Mouse (Mus musculus): Measurements from ENCODE around the gene Ctnna3.

GRCm38 (mm10) chr10:64311622-64312292 lies 881.9 kb downstream of the Ctnna3 start:
- no peak for TF ChIP-seq CTCF (IDR thresholded peaks at IDR 0.05; ENCODE audit: borderline replicate concordance, insufficient read depth, low read depth, low read length)
- no peak for TF ChIP-seq POLR2A (IDR thresholded peaks at IDR 0.05; ENCODE audit: borderline replicate concordance, insufficient read depth, low read length)
